Mouse (Mus musculus) embryonic fibroblast, embryonic 13.5 days (primary cell): Measurements from ENCODE around the gene Anks1b.

Experiments
- CTCF ChIP-seq: IDR thresholded peaks from 2 replicates; pipeline ENCODE4 v1.5.1; 2011; ENCODE audit warnings: mild to moderate bottlenecking, control low read depth, low read length, moderate library complexity, borderline replicate concordance; ENCODE audit not compliant: insufficient read depth
- POLR2A ChIP-seq: IDR thresholded peaks from 2 replicates; pipeline ENCODE4 v1.6.1; 2011; ENCODE audit warnings: low read depth, mild to moderate bottlenecking, control low read depth, low read length, moderate library complexity

GRCm38 (mm10) chr10:90376605-90377004 is 503.3 kb downstream of the Anks1b start:
- TF ChIP-seq CTCF: no peak
- TF ChIP-seq POLR2A: no peak
